Mouse (Mus musculus): ENCODE data around the gene Bhlhe23.

DNA sequence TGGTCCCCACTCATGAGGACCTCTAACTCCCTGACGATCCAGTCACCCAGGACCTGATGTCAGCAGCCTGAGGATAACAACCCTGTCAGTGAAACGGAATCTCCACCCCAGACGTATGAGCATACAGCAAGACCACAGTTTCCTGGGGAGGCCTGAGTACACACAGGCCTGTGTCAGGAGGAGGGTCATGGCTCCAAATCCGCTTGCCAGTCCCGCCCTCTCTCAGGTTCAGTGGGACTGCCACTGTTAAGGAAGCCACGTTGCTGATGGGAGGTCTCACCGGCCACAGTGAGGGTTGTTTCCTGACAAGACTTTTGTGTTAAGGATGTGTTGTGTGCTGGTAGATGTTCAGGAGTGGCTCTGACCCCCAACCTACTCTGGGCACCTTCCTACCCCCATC, 35.3 kb downstream of the Bhlhe23 start:
- TF ChIP-seq CTCF (IDR thresholded peaks at IDR 0.05; ENCODE audit: low read depth, low read length) (no peak), POLR2A (IDR thresholded peaks at IDR 0.05; ENCODE audit: insufficient read depth, low read length) (no peak)
